Mouse (Mus musculus): ENCODE data around the gene Pdzd7. TPM values are rescaled to one million over a fixed set of nuclear protein-coding genes. Genes with fewer than 3 reads are reported as not detected.

Pdzd7 gene
- polyA plus RNA-seq, 1 experiment: 8.8 TPM

- DNase-seq (ENCODE audit: low read depth): no peak
- TF ChIP-seq CTCF (IDR thresholded peaks at IDR 0.05; ENCODE audit: borderline replicate concordance, extremely low read depth, insufficient read depth, insufficient read length): no peak
- TF ChIP-seq POLR2A (IDR thresholded peaks at IDR 0.05; ENCODE audit: borderline replicate concordance, extremely low read depth, insufficient read depth, insufficient read length, poor library complexity, severe bottlenecking): no peak
Observed at GRCm38 (mm10) chr19:45027848-45028247, 17.7 kb downstream of the Pdzd7 start.

GRCm38 (mm10) chr19:45026958-45027670 lies 18.4 kb downstream of the Pdzd7 start:
- no peak for DNase-seq (ENCODE audit: low read depth)
- no peak for TF ChIP-seq POLR2A (IDR thresholded peaks at IDR 0.05; ENCODE audit: borderline replicate concordance, extremely low read depth, insufficient read depth, insufficient read length, poor library complexity, severe bottlenecking)
- no peak for TF ChIP-seq CTCF (IDR thresholded peaks at IDR 0.05; ENCODE audit: borderline replicate concordance, extremely low read depth, insufficient read depth, insufficient read length)

DNA sequence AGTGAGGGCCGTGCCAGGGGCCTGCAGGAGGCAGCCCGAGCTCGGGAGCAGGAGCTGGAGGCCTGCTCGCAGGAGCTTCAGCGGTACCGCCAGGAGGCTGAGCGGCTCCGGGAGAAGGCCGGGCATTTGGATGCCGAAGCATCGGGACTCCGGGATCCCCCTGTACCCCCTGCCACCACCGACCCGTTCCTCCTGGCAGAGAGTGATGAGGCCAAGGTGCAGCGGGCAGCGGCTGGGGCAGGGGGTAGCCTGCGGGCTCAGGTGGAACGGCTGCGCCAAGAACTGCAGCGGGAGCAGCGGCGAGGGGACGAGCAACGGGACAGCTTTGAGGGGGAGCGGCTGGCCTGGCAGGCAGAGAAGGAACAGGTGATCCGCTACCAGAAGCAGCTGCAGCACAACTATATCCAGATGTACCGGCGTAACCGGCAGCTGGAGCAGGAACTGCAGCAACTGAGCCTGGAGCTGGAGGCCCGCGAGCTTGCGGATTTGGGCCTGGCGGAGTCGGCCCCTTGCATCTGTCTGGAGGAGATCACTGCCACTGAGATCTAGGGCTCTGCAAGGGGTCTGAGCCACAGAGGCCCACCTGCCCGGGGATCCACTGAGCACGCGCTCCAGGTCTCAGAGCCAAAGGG lies 19.5 kb downstream of the Pdzd7 start:
- TF ChIP-seq POLR2A (IDR thresholded peaks at IDR 0.05; ENCODE audit: borderline replicate concordance, extremely low read depth, insufficient read depth, insufficient read length, poor library complexity, severe bottlenecking) (no peak), CTCF (IDR thresholded peaks at IDR 0.05; ENCODE audit: borderline replicate concordance, extremely low read depth, insufficient read depth, insufficient read length) (no peak)
- no peak for DNase-seq (ENCODE audit: low read depth)

DNA sequence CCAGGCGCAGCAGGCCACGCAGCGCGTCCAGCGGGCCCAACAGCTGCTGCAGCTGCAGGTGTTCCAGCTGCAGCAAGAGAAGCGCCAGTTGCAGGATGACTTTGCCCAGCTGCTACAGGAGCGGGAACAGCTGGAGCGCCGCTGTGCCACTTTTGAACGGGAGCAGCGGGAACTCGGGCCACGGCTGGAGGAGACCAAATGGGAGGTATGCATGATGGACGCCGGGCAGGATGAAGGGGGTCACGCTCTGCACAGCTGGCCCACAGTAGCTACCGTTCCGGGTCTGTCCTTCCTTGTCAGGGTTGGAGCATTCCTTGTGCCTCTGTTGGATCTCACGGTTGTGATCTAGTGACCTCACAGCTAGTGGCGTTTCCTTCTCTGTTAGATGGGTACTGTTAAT lies 20.7 kb downstream of the Pdzd7 start:
- DNase-seq (ENCODE audit: low read depth): no peak
- TF ChIP-seq CTCF (IDR thresholded peaks at IDR 0.05; ENCODE audit: borderline replicate concordance, extremely low read depth, insufficient read depth, insufficient read length) (no peak), POLR2A (IDR thresholded peaks at IDR 0.05; ENCODE audit: borderline replicate concordance, extremely low read depth, insufficient read depth, insufficient read length, poor library complexity, severe bottlenecking) (no peak)

DNA sequence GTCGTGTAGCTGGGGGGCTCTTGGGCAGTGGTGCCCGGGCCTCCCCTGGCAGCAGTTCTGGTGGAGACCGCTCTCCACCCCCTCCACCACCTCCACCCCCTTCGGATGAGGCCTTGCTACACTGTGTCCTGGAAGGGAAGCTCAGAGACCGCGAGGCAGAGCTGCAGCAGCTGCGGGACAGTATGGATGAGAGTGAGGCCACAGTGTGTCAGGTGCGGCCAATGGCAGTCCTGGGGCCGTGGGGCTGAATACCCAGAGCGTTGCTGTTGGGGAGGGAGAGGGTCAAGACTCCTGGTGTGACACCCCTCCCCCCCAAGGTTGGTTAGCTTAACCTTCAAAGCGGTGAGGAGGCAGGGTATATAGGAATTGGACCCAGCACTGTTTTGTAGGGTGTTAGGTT lies 21.5 kb downstream of the Pdzd7 start:
- no peak for DNase-seq (ENCODE audit: low read depth)
- TF ChIP-seq POLR2A (IDR thresholded peaks at IDR 0.05; ENCODE audit: borderline replicate concordance, extremely low read depth, insufficient read depth, insufficient read length, poor library complexity, severe bottlenecking): no peak
- TF ChIP-seq CTCF (IDR thresholded peaks at IDR 0.05; ENCODE audit: borderline replicate concordance, extremely low read depth, insufficient read depth, insufficient read length): no peak

GRCm38 (mm10) chr19:45021362-45021761 lies 24.2 kb downstream of the Pdzd7 start:
- DNase-seq (ENCODE audit: low read depth): no peak
- TF ChIP-seq CTCF (IDR thresholded peaks at IDR 0.05; ENCODE audit: borderline replicate concordance, extremely low read depth, insufficient read depth, insufficient read length) (no peak), POLR2A (IDR thresholded peaks at IDR 0.05; ENCODE audit: borderline replicate concordance, extremely low read depth, insufficient read depth, insufficient read length, poor library complexity, severe bottlenecking) (no peak)

DNA sequence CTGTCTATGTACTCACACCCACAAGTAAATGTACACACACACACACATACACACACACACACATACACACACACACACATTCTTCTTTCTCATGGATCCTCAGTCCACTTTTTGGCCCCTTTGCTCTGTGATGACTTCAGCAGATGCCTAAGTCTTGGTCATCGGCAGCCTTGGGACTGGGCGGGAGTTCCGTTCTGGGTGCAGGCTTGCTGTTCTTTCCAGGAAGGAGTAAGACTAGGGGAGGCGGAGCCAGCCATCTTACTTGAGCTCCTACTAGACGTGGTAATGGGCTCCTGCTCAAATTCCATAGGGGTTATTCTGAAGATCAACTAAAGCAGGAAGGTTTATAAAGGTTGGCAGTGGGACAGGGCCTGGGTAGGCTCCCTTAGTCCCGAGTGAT lies 25.2 kb downstream of the Pdzd7 start:
- no peak for DNase-seq (ENCODE audit: low read depth)
- TF ChIP-seq CTCF (IDR thresholded peaks at IDR 0.05; ENCODE audit: borderline replicate concordance, extremely low read depth, insufficient read depth, insufficient read length) (no peak), POLR2A (IDR thresholded peaks at IDR 0.05; ENCODE audit: borderline replicate concordance, extremely low read depth, insufficient read depth, insufficient read length, poor library complexity, severe bottlenecking) (no peak)

GRCm38 (mm10) chr19:45018351-45018831 lies 27.1 kb downstream of the Pdzd7 start:
- peak; percentile 43 for DNase-seq (ENCODE audit: low read depth)
- TF ChIP-seq POLR2A (IDR thresholded peaks at IDR 0.05; ENCODE audit: borderline replicate concordance, extremely low read depth, insufficient read depth, insufficient read length, poor library complexity, severe bottlenecking) (no peak), CTCF (IDR thresholded peaks at IDR 0.05; ENCODE audit: borderline replicate concordance, extremely low read depth, insufficient read depth, insufficient read length) (no peak)

DNA sequence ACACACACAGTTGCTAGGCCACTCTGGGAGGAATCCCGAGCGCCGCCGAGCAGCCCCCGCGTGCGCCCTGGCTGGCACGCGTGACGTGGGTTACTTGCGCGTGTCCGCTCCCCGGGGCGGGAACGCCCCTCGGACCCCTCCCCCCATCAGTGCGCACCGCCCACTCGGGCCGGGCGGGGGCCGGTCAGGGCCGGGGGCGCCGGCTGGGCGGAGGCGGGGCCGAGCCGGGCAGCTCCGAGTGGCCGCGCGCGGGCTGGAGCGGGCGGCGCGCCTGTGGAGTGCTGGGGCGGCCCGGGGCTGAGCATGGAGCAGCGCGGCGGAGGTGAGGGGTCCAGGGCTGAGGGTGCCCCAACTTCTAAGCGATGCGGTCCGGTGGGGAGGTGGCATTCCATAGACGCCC lies 27.6 kb downstream of the Pdzd7 start:
- TF ChIP-seq POLR2A (IDR thresholded peaks at IDR 0.05; ENCODE audit: borderline replicate concordance, extremely low read depth, insufficient read depth, insufficient read length, poor library complexity, severe bottlenecking): peak; percentile 66
- no peak for TF ChIP-seq CTCF (IDR thresholded peaks at IDR 0.05; ENCODE audit: borderline replicate concordance, extremely low read depth, insufficient read depth, insufficient read length)
- peak; percentile 88 for DNase-seq (ENCODE audit: low read depth)

GRCm38 (mm10) chr19:45017216-45017771 lies 28.2 kb downstream of the Pdzd7 start:
- TF ChIP-seq POLR2A (IDR thresholded peaks at IDR 0.05; ENCODE audit: borderline replicate concordance, extremely low read depth, insufficient read depth, insufficient read length, poor library complexity, severe bottlenecking) (peak; percentile 21; the same call in 1 of the 2 replicates), CTCF (IDR thresholded peaks at IDR 0.05; ENCODE audit: borderline replicate concordance, extremely low read depth, insufficient read depth, insufficient read length) (peak; percentile 56)
- DNase-seq (ENCODE audit: low read depth): peak; percentile 93

- DNase-seq (ENCODE audit: low read depth): peak; percentile 94
- TF ChIP-seq CTCF (IDR thresholded peaks at IDR 0.05; ENCODE audit: borderline replicate concordance, extremely low read depth, insufficient read depth, insufficient read length) (no peak), POLR2A (IDR thresholded peaks at IDR 0.05; ENCODE audit: borderline replicate concordance, extremely low read depth, insufficient read depth, insufficient read length, poor library complexity, severe bottlenecking) (no peak)
Observed at GRCm38 (mm10) chr19:45016341-45017215, 28.9 kb downstream of the Pdzd7 start.
